Mouse (Mus musculus) heart, adult 2 months (tissue): ENCODE data around the gene Trim69.

Source experiments
- CTCF ChIP-seq: fragments of 200-600 bp; IDR thresholded peaks from 2 replicates; pipeline ENCODE4 v1.8.1; 2022; ENCODE audit warnings: antibody characterized with exemption, mild to moderate bottlenecking, moderate library complexity
- POLR2A ChIP-seq: fragments of 200-500 bp; IDR thresholded peaks from 2 replicates; pipeline ENCODE4 v1.6.1; 2011; ENCODE audit warnings: mild to moderate bottlenecking, low read depth, low read length, control low read depth; ENCODE audit not compliant: insufficient read depth

- TF ChIP-seq CTCF (no peak), POLR2A (no peak)
Observed at GRCm38 (mm10) chr2:122137839-122138465, 22.5 kb upstream of the Trim69 start.
